Mouse (Mus musculus): Measurements from ENCODE around the gene Map3k20.

DNA sequence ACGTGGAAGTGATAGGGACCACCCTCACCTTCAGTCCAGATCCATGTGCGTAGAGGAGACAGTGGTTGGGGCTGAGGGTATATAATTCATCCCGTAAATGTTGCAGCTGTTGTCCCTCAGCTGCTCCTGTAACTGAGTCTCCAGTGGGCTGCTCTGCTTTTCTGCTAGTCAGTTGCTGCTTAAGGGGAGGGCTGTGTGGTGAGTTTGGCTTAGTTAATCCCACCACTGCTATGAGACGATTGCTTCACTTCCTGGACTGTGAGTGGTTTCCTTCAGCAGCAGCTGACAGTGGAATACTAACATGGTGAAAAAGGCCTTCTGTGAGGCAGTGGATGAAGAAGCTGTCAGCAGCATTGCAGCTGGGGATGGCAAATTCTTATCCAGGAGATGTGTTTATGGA is 33.0 kb downstream of the Map3k20 start:
- no peak for TF ChIP-seq CTCF (IDR thresholded peaks at IDR 0.05; ENCODE audit: extremely low read depth, insufficient read depth, insufficient read length, insufficient replicate concordance)
- TF ChIP-seq POLR2A (IDR thresholded peaks at IDR 0.05; ENCODE audit: low read depth, low read length), result no peak
